Mouse (Mus musculus) CH12.LX (cell line): ENCODE data around the gene Ppt1. TPM values are rescaled to one million over a fixed set of nuclear protein-coding genes. Genes with fewer than 3 reads are reported as not detected.

Source experiments
- DNase-seq: peaks from one replicate; pipeline ENCODE4 v3.0.0-alpha.2; 2013; ENCODE audit errors: extremely low read depth
- H3K27ac ChIP-seq: 2 replicates; pipeline ENCODE4 v1.5.1; 2012; ENCODE audit warnings: low read depth, mild to moderate bottlenecking, control low read depth, moderate library complexity; ENCODE audit not compliant: insufficient read depth
- H3K27me3 ChIP-seq: replicated peaks from 2 replicates; pipeline ENCODE3; 2012; ENCODE audit warnings: inconsistent platforms
- H3K36me3 ChIP-seq, 2 experiments: replicated peaks in 1 of 2; 2 replicates each; pipeline versions ENCODE3 to v1.6.1; 2012; ENCODE audit warnings: inconsistent platforms in 1 of 2, low read length in 1 of 2, mild to moderate bottlenecking in 1 of 2, mixed read lengths in 1 of 2, moderate library complexity in 1 of 2; ENCODE audit not compliant: control insufficient read depth in 1 of 2, insufficient read depth in 1 of 2
- H3K4me1 ChIP-seq, 2 experiments: 2 replicates each; pipeline ENCODE4 v1.6.1; 2012; ENCODE audit warnings: inconsistent platforms in 1 of 2, moderate library complexity in 1 of 2; ENCODE audit not compliant: insufficient read depth in 2 of 2, control insufficient read depth in 1 of 2
- H3K4me2 ChIP-seq: 2 replicates; pipeline ENCODE4 v1.6.1; 2012; ENCODE audit warnings: low read depth, mild to moderate bottlenecking, control low read depth; ENCODE audit not compliant: poor library complexity, insufficient read depth, severe bottlenecking
- H3K4me3 ChIP-seq, 3 experiments: fragments of 150-350 bp in 1 of 3; sonication (generic) in 1 of 3; replicated peaks in 1 of 3; 2 replicates each; pipeline versions ENCODE3 to v1.5.1; 2011 to 2012; ENCODE audit warnings: low read depth in 2 of 3, low read length in 2 of 3, mild to moderate bottlenecking in 2 of 3, moderate library complexity in 2 of 3, control low read depth in 1 of 3, improper control_type of control experiment in 1 of 3, inconsistent platforms in 1 of 3, mixed read lengths in 1 of 3; ENCODE audit not compliant: poor library complexity in 1 of 3
- H3K79me2 ChIP-seq: replicated peaks from 2 replicates; pipeline ENCODE4 v1.6.1; 2012; ENCODE audit warnings: mild to moderate bottlenecking, moderate library complexity; ENCODE audit not compliant: control insufficient read depth, poor library complexity, insufficient read depth, severe bottlenecking; ENCODE audit errors: extremely low read depth
- H3K9ac ChIP-seq: 2 replicates; pipeline ENCODE4 v1.6.1; 2012; ENCODE audit warnings: low read depth, mild to moderate bottlenecking, control low read depth, moderate library complexity; ENCODE audit not compliant: insufficient read depth
- H3K9me3 ChIP-seq: replicated peaks from 2 replicates; pipeline ENCODE3; 2012; ENCODE audit warnings: low read length, inconsistent platforms, mixed read lengths
- CHD2 ChIP-seq: IDR thresholded peaks from 2 replicates; pipeline ENCODE4 v1.6.1; 2011; ENCODE audit warnings: low read length, improper control_type of control experiment
- EP300 ChIP-seq: IDR thresholded peaks from 2 replicates; pipeline ENCODE4 v1.6.1; 2011; ENCODE audit warnings: low read length, improper control_type of control experiment
- MAX ChIP-seq: IDR thresholded peaks from 2 replicates; pipeline ENCODE4 v1.6.1; 2011; ENCODE audit warnings: low read length, improper control_type of control experiment
- MAZ ChIP-seq: IDR thresholded peaks from 2 replicates; pipeline ENCODE4 v1.6.1; 2012; ENCODE audit warnings: low read depth, mild to moderate bottlenecking, inconsistent platforms, low read length, improper control_type of control experiment, moderate library complexity
- MXI1 ChIP-seq: IDR thresholded peaks from 2 replicates; pipeline ENCODE4 v1.6.1; 2011; ENCODE audit warnings: mild to moderate bottlenecking, low read depth, low read length, improper control_type of control experiment
- PAX5 ChIP-seq: IDR thresholded peaks from 2 replicates; pipeline ENCODE4 v1.6.1; 2012; ENCODE audit warnings: low read length, inconsistent platforms, mixed read lengths
- POLR2A ChIP-seq: IDR thresholded peaks from 2 replicates; pipeline ENCODE4 v1.6.1; 2011; ENCODE audit warnings: low read depth, mild to moderate bottlenecking, improper control_type of control experiment, low read length
- POLR2AphosphoS2 ChIP-seq: IDR thresholded peaks from 2 replicates; pipeline ENCODE4 v1.6.1; 2011; ENCODE audit warnings: low read depth, low read length, improper control_type of control experiment
- SMC3 ChIP-seq: IDR thresholded peaks from 2 replicates; pipeline ENCODE4 v1.6.1; 2011; ENCODE audit warnings: low read depth, low read length, improper control_type of control experiment
- TBP ChIP-seq: conservative IDR thresholded peaks from 2 replicates; pipeline ENCODE4 v1.6.1; 2011; ENCODE audit warnings: low read depth, low read length, improper control_type of control experiment
- UBTF ChIP-seq: IDR thresholded peaks from 2 replicates; pipeline ENCODE4 v1.6.1; 2012; ENCODE audit warnings: low read depth, mild to moderate bottlenecking, inconsistent platforms, low read length, improper control_type of control experiment, moderate library complexity
- ZMIZ1 ChIP-seq: IDR thresholded peaks from 2 replicates; pipeline ENCODE4 v1.6.1; 2012; ENCODE audit warnings: low read depth, mild to moderate bottlenecking, inconsistent platforms, low read length, improper control_type of control experiment
- ZNF384 ChIP-seq: IDR thresholded peaks from 2 replicates; pipeline ENCODE4 v1.6.1; 2012; ENCODE audit warnings: low read depth, low read length, improper control_type of control experiment, inconsistent platforms
- dilution Hi-C: fragments of 300-500 bp; cut with MboI; formaldehyde crosslinking; loops from 2 replicates; pipeline ENCODE4 v1.14.3; 2020; ENCODE audit warnings: low sequenced_read_pairs; ENCODE audit not compliant: extremely low pct_unique_long_range_greater_than_20kb, extremely low pct_ligation_motif_present
- in situ Hi-C: fragments of 300-500 bp; cut with MboI; formaldehyde crosslinking; loops from 3 replicates; pipeline ENCODE4 v1.14.3; 2019; ENCODE audit warnings: low sequenced_read_pairs, low pct_ligation_motif_present, low pct_unique_long_range_greater_than_20kb, mixed read lengths
- polyA plus RNA-seq: library from polyadenylated mRNA; unstranded; fragments of >175 nt; gene quantifications from 2 replicates; pipeline ENCODE4 v1.2.1, GENCODE M21; 2012; ENCODE audit warnings: low read depth; ENCODE audit not compliant: insufficient read length
- total RNA-seq, 2 experiments: library from RNA; depleted of rRNA; stranded (reverse); fragments of 300-350 nt in 1 of 2; fragments of >200 nt in 1 of 2; gene quantifications; 2 replicates each; pipeline ENCODE4 v1.2.3; 2012 to 2014

Ppt1 gene
- total and polyA plus RNA-seq, 3 experiments: 23.8 to 30.7 (median 23.9) TPM

DNA sequence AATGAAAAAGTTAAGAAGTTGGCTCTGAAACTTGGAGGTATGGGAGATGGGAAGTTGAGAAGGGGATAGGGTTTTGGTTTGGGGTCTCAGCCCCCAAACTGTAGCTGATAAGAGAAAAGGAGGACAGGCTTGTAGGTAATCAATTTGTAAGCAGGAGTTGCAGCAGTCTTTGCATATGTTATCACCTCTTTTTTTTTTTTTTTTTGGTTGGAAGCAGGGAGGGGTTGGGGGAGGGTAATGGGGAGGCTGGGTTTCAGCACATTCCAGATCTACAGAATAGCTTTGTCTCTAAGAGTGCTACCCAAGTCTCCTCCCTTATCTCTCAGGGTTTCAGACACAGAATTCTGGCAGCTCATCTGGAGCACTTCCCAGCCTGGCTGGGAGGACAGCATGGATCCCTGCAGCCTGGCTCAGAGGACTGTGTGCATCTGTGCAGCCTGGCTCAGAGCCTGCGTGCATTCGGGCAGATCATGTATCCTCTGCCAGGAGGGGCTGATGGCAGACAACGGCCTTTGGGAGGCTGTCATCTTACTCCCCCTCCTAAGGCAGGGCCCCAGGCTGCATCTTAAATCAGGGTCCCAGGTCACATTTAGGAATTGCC lies 54.9 kb downstream of the Ppt1 start:
- dilution Hi-C loops (no loop called here), in situ Hi-C loops (no loop called here)
- Histone ChIP-seq H3K27me3 (no peaks in the 10 kb centered on the region), H3K4me3 (no peak overlapping the region), H3K9me3 (peaks cover 4% of the 10 kb centered on the region), H3K4me2 (no peak overlapping the region), H3K36me3 (no peaks in the 10 kb centered on the region), H3K9ac (no peak overlapping the region), H3K79me2 (no peaks in the 10 kb centered on the region), H3K4me1 (peaks cover 7 to 25% of the 10 kb centered on the region in 2 experiments), H3K27ac (no peak overlapping the region)
- TF ChIP-seq POLR2AphosphoS2 (no peak), CHD2 (no peak), TBP (no peak), EP300 (no peak), PAX5 (no peak), MAX (no peak), MAZ (no peak), ZMIZ1 (no peak), ZNF384 (peak; percentile 25; the same call in 1 of the 2 replicates)
- DNase-seq: no peak

DNA sequence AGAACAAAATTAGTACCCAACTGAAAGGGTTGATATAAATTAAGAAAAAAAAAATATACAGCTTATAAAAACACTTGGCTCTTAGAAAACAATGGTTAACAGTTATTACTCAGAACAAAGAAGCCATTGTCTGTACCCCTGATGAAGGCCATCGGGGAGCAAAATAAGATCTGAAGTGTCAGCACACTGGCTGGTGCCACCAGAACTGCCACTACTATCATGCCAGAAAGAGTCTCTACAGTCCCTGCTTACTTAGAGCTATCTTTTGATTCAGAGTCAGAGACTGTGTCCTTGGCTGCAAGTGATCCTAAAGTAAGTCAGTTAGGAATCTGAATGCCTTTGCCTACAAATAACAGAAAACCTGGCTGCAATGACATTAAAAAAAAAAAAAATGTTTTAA lies 55.6 kb downstream of the Ppt1 start:
- H3K4me1 ChIP-seq: peaks cover 7 to 25% of the 10 kb centered on the region in 2 experiments
- H3K36me3 ChIP-seq: no peaks in the 10 kb centered on the region
- H3K79me2 ChIP-seq: no peaks in the 10 kb centered on the region
- in situ Hi-C loops: no loop called here
- H3K27ac ChIP-seq: no peak overlapping the region
- H3K4me2 ChIP-seq: no peak overlapping the region; the same call in 1 of the 2 replicates
- dilution Hi-C loops: no loop called here
- H3K9ac ChIP-seq: no peak overlapping the region
- H3K27me3 ChIP-seq: no peaks in the 10 kb centered on the region
- TF ChIP-seq UBTF (no peak), MXI1 (no peak), POLR2A (no peak)
- DNase-seq: no peak
- peaks cover 4% of the 10 kb centered on the region for H3K9me3 ChIP-seq
- H3K4me3 ChIP-seq: no peak overlapping the region

DNA sequence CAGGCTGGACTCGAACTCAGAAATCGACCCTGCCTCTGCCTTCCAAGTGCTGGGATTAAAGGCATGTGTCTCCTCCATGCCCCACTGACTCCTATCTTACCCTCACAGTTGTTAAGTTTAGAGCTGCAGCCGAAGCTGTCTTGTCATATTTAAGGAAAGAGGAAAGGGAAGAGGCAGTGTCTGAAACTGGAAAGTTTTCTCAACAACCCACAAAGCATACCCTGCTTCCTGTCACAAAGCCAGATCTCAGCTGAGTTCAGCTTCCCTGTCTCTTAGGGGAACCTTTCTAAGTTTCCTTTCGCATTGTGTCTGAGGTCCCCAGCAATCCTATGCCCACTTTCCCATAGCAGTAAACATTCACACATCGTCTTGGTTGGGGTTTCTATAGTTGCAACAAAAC lies 56.1 kb downstream of the Ppt1 start:
- no peak overlapping the region for H3K4me3 ChIP-seq
- no peaks in the 10 kb centered on the region for H3K36me3 ChIP-seq
- DNase-seq: no peak
- TF ChIP-seq SMC3: no peak
- H3K27me3 ChIP-seq: no peaks in the 10 kb centered on the region
- H3K9me3 ChIP-seq: peaks cover 4% of the 10 kb centered on the region
- H3K79me2 ChIP-seq: no peaks in the 10 kb centered on the region
- in situ Hi-C loops: no loop called here
- no peak overlapping the region for H3K9ac ChIP-seq
- dilution Hi-C loops: no loop called here
- no peak overlapping the region; the same call in 1 of the 2 replicates for H3K4me2 ChIP-seq
- peaks cover 7 to 21% of the 10 kb centered on the region in 2 experiments for H3K4me1 ChIP-seq
- no peak overlapping the region for H3K27ac ChIP-seq
